In genomic region chr8:65110285-65110691, GRCm38 (mm10) we compare ENCODE assay signal across 8 mouse cellular contexts. TPM values are rescaled to one million over a fixed set of nuclear protein-coding genes. Genes with fewer than 3 reads are reported as not detected.
DNase-seq lines count a peak whose midpoint lies in the region; ATAC-seq and TF ChIP-seq lines count a peak whose summit lies in the region.

No protein-coding gene starts in this region.

- H3K9ac ChIP-seq in limb, embryonic 11.5 days (ENCODE audit: low read length), result no peak overlapping the region
- no peak overlapping the region for H3K9ac ChIP-seq in neural tube, embryonic 11.5 days (ENCODE audit: low read length)

- TF ChIP-seq CTCF in gastrocnemius, adult 2 months (IDR thresholded peaks at IDR 0.05), result peak; percentile 85

- no peaks in the 10 kb centered on the region for H3K36me3 ChIP-seq in limb, embryonic 11.5 days (ENCODE audit: control insufficient read depth, insufficient read depth, low read length)
- H3K36me3 ChIP-seq in neural tube, embryonic 11.5 days (ENCODE audit: control insufficient read depth, insufficient read depth, low read length), result no peaks in the 10 kb centered on the region

- no peak overlapping the region for H3K4me2 ChIP-seq in limb, embryonic 11.5 days (ENCODE audit: low read depth, severe bottlenecking)
- no peak overlapping the region for H3K4me2 ChIP-seq in neural tube, embryonic 11.5 days (ENCODE audit: low read depth)

- no peaks in the 10 kb centered on the region for H3K9me3 ChIP-seq in limb, embryonic 11.5 days (ENCODE audit: control insufficient read depth, low read length)
- H3K9me3 ChIP-seq in neural tube, embryonic 11.5 days (ENCODE audit: control insufficient read depth, low read length), result no peaks in the 10 kb centered on the region

- 37% methylated on average over 5 of the region's 5 CpGs for WGBS in limb, embryonic 11.5 days
- 35% methylated on average over 5 of the region's 5 CpGs for WGBS in neural tube, embryonic 11.5 days

- 0 out of 2 replicates have a peak, but pooled peaks have one; percentile 46 for ATAC-seq in limb, embryonic 11.5 days (ENCODE audit: insufficient number of reproducible peaks, low FRiP score, low TSS enrichment, low read depth)
- ATAC-seq in neural tube, embryonic 11.5 days (ENCODE audit: insufficient read depth, low FRiP score, low TSS enrichment), result peak; percentile 79

- H3K4me1 ChIP-seq in limb, embryonic 11.5 days (ENCODE audit: control insufficient read depth, insufficient read depth, low read length), result no peaks in the 10 kb centered on the region
- no peaks in the 10 kb centered on the region for H3K4me1 ChIP-seq in neural tube, embryonic 11.5 days (ENCODE audit: control insufficient read depth, insufficient read depth, low read length)

- intact Hi-C loops in gastrocnemius, adult 2 months (cut with DNase I), result loop anchor here (1.0 kb wide), 1 partner anchor 88 kb away; no protein-coding TSS in a partner anchor

- no peak overlapping the region for H3K4me3 ChIP-seq in gastrocnemius, adult 2 months
- H3K4me3 ChIP-seq in limb, embryonic 11.5 days (ENCODE audit: low read depth, low read length), result no peak overlapping the region
- H3K4me3 ChIP-seq in neural tube, embryonic 11.5 days (ENCODE audit: low read depth, low read length), result no peak overlapping the region

- DNase-seq in 416B (ENCODE audit: low read depth) (peak; percentile 70), adipocyte (ENCODE audit: low spot score) (peak; percentile 79)
- peak; percentile 40 to 75 for DNase-seq in cerebellum, postnatal 4 days (ENCODE audit: low spot score in 2 of 2)
- DNase-seq in gastrocnemius, adult 2 months, result peak; percentile 63
- peak; percentile 69 for DNase-seq in kidney, adult 9 months
- peak; percentile 88 for DNase-seq in limb, embryonic 11.5 days (ENCODE audit: low spot score)
- DNase-seq in neural tube, embryonic 11.5 days (ENCODE audit: low spot score), result peak; percentile 79
- peak; percentile 43 for DNase-seq in testis, postnatal 14 days (ENCODE audit: low spot score)

- no peak overlapping the region for H3K27ac ChIP-seq in gastrocnemius, adult 2 months
- no peak overlapping the region for H3K27ac ChIP-seq in limb, embryonic 11.5 days (replicated peaks; ENCODE audit: low read depth, low read length)
- H3K27ac ChIP-seq in neural tube, embryonic 11.5 days (ENCODE audit: low read depth, low read length), result no peak overlapping the region

- H3K27me3 ChIP-seq in limb, embryonic 11.5 days (ENCODE audit: control insufficient read depth, insufficient read depth, low read length), result no peaks in the 10 kb centered on the region
- H3K27me3 ChIP-seq in neural tube, embryonic 11.5 days (ENCODE audit: control insufficient read depth, insufficient read depth, low read length), result no peaks in the 10 kb centered on the region

RNA-seq across cellular contexts. Expression of gene BC030870, which starts 19.1 kb away (rescaled TPM):
- total RNA-seq in gastrocnemius, adult 2 months (2021), result not detected
- not detected in 2 replicates for polyA plus RNA-seq in limb, embryonic 11.5 days (2014; fragmentation: Nextera tagmentation; extraction: Ambion mirVana)
- polyA plus RNA-seq in neural tube, embryonic 11.5 days (2014; fragmentation: Nextera tagmentation; extraction: Ambion mirVana), result not detected in 2 replicates

RNA-seq across cellular contexts. Expression of gene Gm10663, which starts 35.5 kb away (rescaled TPM):
- not detected for total RNA-seq in gastrocnemius, adult 2 months (2021)
- polyA plus RNA-seq in limb, embryonic 11.5 days (2014; fragmentation: Nextera tagmentation; extraction: Ambion mirVana), result not detected in 2 replicates
- polyA plus RNA-seq in neural tube, embryonic 11.5 days (2014; fragmentation: Nextera tagmentation; extraction: Ambion mirVana), result not detected in 2 replicates
